Mouse (Mus musculus): ENCODE measurements at regions not wholly inside any gene's neighbourhood (a gene's known extent, or its start where the extent isn't known, plus 50 kb on each side); places are given as distances from the start of the nearest gene placed in this dataset.

GRCm38 (mm10) chr16:51457166-51457565, 573.9 kb upstream of the Cblb start:
- DNase-seq (ENCODE audit: low spot score) = no peak

GRCm38 (mm10) chr16:51475690-51476089, 555.3 kb upstream of the Cblb start:
- no peak for DNase-seq (ENCODE audit: low spot score)

- no peak for DNase-seq (ENCODE audit: low spot score)
Measured at GRCm38 (mm10) chr16:51496096-51496495, 534.9 kb upstream of the Cblb start.

GRCm38 (mm10) chr16:51497777-51498176, 533.2 kb upstream of the Cblb start:
- DNase-seq (ENCODE audit: low spot score) = no peak

GRCm38 (mm10) chr16:51517079-51517478, 513.9 kb upstream of the Cblb start:
- no peak for DNase-seq (ENCODE audit: low spot score)

GRCm38 (mm10) chr16:51520762-51521161, 510.3 kb upstream of the Cblb start:
- DNase-seq (ENCODE audit: low spot score) = no peak

- no peak for DNase-seq (ENCODE audit: low spot score)
Measured at GRCm38 (mm10) chr16:51521317-51522092, 509.5 kb upstream of the Cblb start.

GRCm38 (mm10) chr16:51524023-51524422, 507.0 kb upstream of the Cblb start:
- no peak for DNase-seq (ENCODE audit: low spot score)

- DNase-seq (ENCODE audit: low spot score) = no peak
Measured at GRCm38 (mm10) chr16:51532496-51532895, 498.5 kb upstream of the Cblb start.

GRCm38 (mm10) chr16:51543769-51544168, 487.3 kb upstream of the Cblb start:
- no peak for DNase-seq (ENCODE audit: low spot score)

GRCm38 (mm10) chr16:51547032-51547431, 484.0 kb upstream of the Cblb start:
- no peak for DNase-seq (ENCODE audit: low spot score)

- no peak for DNase-seq (ENCODE audit: low spot score)
Measured at GRCm38 (mm10) chr16:51562866-51563658, 468.0 kb upstream of the Cblb start.

- DNase-seq (ENCODE audit: low spot score) = no peak
Measured at GRCm38 (mm10) chr16:51564064-51564463, 467.0 kb upstream of the Cblb start.

- no peak for DNase-seq (ENCODE audit: low spot score)
Measured at GRCm38 (mm10) chr16:51577915-51578593, 453.0 kb upstream of the Cblb start.

GRCm38 (mm10) chr16:51580525-51580924, 450.5 kb upstream of the Cblb start:
- no peak for DNase-seq (ENCODE audit: low spot score)

GRCm38 (mm10) chr16:51589924-51590397, 441.1 kb upstream of the Cblb start:
- no peak for DNase-seq (ENCODE audit: low spot score)

- DNase-seq (ENCODE audit: low spot score) = no peak
Measured at GRCm38 (mm10) chr16:51617579-51617978, 413.4 kb upstream of the Cblb start.

- no peak for DNase-seq (ENCODE audit: low spot score)
Measured at GRCm38 (mm10) chr16:51646646-51647045, 384.4 kb upstream of the Cblb start.

- no peak for DNase-seq (ENCODE audit: low spot score)
Measured at GRCm38 (mm10) chr16:51650100-51650499, 380.9 kb upstream of the Cblb start.

- DNase-seq (ENCODE audit: low spot score) = no peak
Measured at GRCm38 (mm10) chr16:51650683-51651082, 380.3 kb upstream of the Cblb start.

- DNase-seq (ENCODE audit: low spot score) = no peak
Measured at GRCm38 (mm10) chr16:51661693-51662092, 369.3 kb upstream of the Cblb start.

GRCm38 (mm10) chr16:51664325-51664724, 366.7 kb upstream of the Cblb start:
- DNase-seq (ENCODE audit: low spot score) = no peak
